ENCODE assay signal across 29 mouse cellular contexts in genomic region chr11:102758977-102759376, GRCm38 (mm10). TPM values are rescaled to one million over a fixed set of nuclear protein-coding genes. Genes with fewer than 3 reads are reported as not detected.
DNase-seq lines count a peak whose midpoint lies in the region; ATAC-seq and TF ChIP-seq lines count a peak whose summit lies in the region.
"Had no signal": no experiment of that assay in that cellular context is flagged by ENCODE, and none has a peak within 500 bp of the region (broad histone marks: within the 10 kb centered on the region; RNA-seq: fewer than 3 reads in every experiment).

No protein-coding gene starts in this region.

- TF ChIP-seq CTCF in left cerebral cortex, adult 2 months (IDR thresholded peaks at IDR 0.05) = no peak

- H3K27ac ChIP-seq in left cerebral cortex, adult 2 months = no peak overlapping the region
- H3K27ac ChIP-seq: embryonic facial prominence, embryonic 13.5 days; forebrain, embryonic 10.5 days; gastrocnemius, adult 2 months; heart, adult 2 months; heart, embryonic 13.5 days; kidney, embryonic 15.5 days; limb, embryonic 10.5 days; limb, embryonic 15.5 days; liver, embryonic 13.5 days; neural tube, embryonic 12.5 days had no signal

- intact Hi-C loops in left cerebral cortex, adult 2 months (cut with DNase I) = no loop called here

- ATAC-seq in megakaryocyte, adult 5-6 weeks (ENCODE audit: poor library complexity, severe bottlenecking) = 0 out of 2 replicates have a peak, but pooled peaks have one; percentile 20
- ATAC-seq: activated CD4-positive, CD25-positive, alpha-beta regulatory T cell, adult 4 months; forebrain, embryonic 16.5 days; hindbrain, embryonic 16.5 days; midbrain, embryonic 16.5 days had no signal

- DNase-seq in cerebellum, adult 9-11 months = peak; percentile 65
- no peak for DNase-seq in cerebellum, postnatal 4 days (ENCODE audit: low spot score in 2 of 2)
- DNase-seq in 416B (ENCODE audit: low read depth) (peak; percentile 31), adipocyte (ENCODE audit: low spot score) (peak; percentile 28)
- DNase-seq in left cerebral cortex, adult 2 months (ENCODE audit: extremely low spot score in 1 of 2, low spot score in 2 of 2) = no peak
- DNase-seq: adrenal gland, postnatal 14 days; gastrocnemius, adult 2 months; gastrocnemius, postnatal 36 days; heart, adult 2 months; heart, postnatal 10 days; kidney, adult 18-20 months; kidney, postnatal 4 days; layer of hippocampus, postnatal 36 days; liver, embryonic 13.5 days; lung, adult 18-20 months; lung, postnatal 10 days had no signal

- H3K4me3 ChIP-seq in left cerebral cortex, adult 2 months = no peak overlapping the region
- H3K4me3 ChIP-seq: embryonic facial prominence, embryonic 13.5 days; forebrain, embryonic 10.5 days; gastrocnemius, adult 2 months; heart, adult 2 months; heart, embryonic 13.5 days; kidney, embryonic 15.5 days; limb, embryonic 10.5 days; limb, embryonic 15.5 days; liver, embryonic 13.5 days; neural tube, embryonic 12.5 days had no signal

RNA-seq across cellular contexts. Expression of gene Adam11, which starts 2.3 kb away (rescaled TPM):
- 0.54 and 0.62 TPM in 2 replicates for total RNA-seq in megakaryocyte, adult 5-6 weeks (2015)
- total RNA-seq in megakaryocyte, adult 5-6 weeks (2017) = 0.81 TPM in 1 of 2 replicates, not detected in the other
- 100 to 1,000 TPM; 128 to 140 TPM for total RNA-seq in left cerebral cortex, adult 2 months (2021)
- total RNA-seq: CH12.LX had no signal

Comparison
In these comparisons a context has a peak if more than half of its experiments do, and no peak if none do; other contexts are left out.
1. DNase-seq: peak in cerebellum, adult 9-11 months (single experiment), 416B (single experiment) and adipocyte (single experiment); none in cerebellum, postnatal 4 days (0 of 2) and left cerebral cortex, adult 2 months (0 of 2).
2. RNA of gene Adam11, which starts 2.3 kb away (total RNA-seq): 128 to 140 TPM in left cerebral cortex, adult 2 months; 0.54 to 0.81 TPM in megakaryocyte, adult 5-6 weeks; every median in the first group is over 10 times any median in the second.